Mouse (Mus musculus) heart, postnatal 14 days (tissue): ENCODE measurements at regions not wholly inside any gene's neighbourhood (a gene's known extent, or its start where the extent isn't known, plus 50 kb on each side); places are given as distances from the start of the nearest gene placed in this dataset.

Experiments used
- DNase-seq, 2 experiments: peaks; one replicate each; pipeline ENCODE4 v3.0.0; 2021 to 2022
- intact Hi-C: fragments of 180-260 bp; cut with DNase I; formaldehyde crosslinking; loops from one replicate; pipeline ENCODE4 v1.15.1; 2025

GRCm38 (mm10) chr14:86445139-86445538, 695.9 kb downstream of the Diaph3 start:
- intact Hi-C loops, result no loop called here
- no peak for DNase-seq

DNA sequence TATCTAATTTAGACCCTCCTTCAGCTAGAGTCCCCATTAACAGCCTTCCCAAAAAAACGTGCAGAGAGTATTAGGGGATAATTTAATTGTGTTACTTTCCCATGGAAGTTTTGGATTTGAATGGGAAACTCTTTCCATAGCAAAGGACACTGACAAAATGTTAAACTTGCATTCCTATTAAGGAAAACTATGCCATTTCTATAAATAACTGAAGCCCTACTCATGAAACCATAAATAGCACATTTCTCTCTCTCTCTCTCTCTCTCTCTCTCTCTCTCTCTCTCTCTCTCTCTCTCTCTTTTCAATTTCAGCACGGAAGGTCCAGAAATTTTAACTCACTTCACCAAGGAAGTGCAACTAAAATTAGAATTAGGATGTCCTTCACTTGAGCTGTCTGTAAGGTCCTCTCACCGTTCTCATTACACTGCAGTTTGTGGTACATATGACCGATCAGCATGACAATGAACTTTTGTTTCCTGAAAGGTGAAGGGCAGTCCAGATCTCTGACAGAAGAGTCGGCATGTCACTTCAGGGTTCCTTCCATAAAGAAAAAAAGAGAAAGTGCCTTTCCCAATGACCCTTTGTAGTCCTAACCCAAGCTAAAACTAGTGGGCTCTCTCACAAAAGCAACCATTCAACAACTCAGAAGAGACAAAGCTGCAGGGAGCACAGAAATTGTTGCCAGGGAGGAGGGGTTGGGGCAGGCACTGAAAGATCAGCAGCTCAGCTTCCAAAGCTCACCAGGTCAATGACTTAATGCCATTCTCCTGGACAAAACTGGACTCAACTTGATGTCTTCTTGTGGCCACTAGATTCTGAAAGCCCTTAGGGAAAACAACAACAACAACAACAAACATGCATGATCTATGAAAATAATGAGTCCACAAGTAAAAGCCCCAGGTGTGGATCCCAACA, 696.9 kb downstream of the Diaph3 start:
- intact Hi-C loops, result no loop called here
- DNase-seq, result no peak

DNA sequence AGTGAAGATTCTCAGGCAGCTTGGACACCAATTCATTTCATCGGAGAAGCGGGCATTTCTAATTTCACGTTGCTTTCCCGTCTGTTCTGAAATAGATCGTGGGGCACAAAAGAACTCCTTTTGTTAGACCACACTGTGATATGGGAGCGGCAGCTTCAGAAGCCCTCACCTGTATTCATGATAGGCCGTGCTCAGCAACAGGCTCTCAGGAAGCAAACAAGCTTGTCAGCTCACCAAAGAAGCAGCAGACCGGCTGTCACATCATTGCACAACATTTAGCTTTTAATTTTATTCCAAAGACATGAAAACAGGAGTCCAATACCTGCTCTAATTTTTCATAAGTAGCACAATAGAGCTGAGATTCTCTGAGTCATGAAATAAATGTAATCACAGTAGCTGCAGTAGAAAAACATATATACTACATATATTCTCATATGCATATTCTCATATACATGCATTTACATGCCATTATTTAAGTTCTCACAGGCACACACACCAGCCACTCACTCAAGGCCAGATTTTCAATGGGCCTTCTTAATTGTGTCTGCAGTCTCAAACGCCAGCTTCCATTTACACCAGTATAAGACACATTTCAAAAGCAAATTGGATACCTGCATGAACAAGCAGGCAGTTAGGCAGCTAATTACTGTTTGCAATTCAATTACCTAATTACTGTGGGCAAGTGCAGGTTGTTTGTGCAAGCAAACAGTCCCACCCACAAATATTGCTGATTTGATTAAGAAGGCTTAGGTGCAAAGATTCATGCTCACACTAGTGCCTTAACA, 698.9 kb downstream of the Diaph3 start:
- intact Hi-C loops, result no loop called here
- DNase-seq, result no peak

DNA sequence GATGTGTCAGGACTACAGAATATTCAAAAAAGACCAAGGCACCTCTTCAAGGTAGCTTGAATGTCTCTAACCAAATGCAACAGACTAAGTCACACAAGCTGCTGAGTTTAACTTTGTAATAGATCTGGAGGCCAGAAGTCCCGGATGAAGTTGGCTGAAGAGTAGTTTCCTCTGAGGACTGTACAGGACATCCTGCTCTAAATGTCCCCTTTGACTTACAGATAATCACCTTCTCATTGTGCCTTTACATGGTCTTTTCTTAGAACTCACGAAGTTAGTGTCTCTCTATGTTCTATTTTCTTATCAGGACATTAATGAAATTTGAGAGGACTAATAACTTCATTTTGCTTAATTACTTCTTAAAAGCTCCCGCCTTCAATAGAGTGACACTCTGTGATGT, 703.7 kb downstream of the Diaph3 start:
- intact Hi-C loops, result no loop called here
- DNase-seq, result no peak

DNA sequence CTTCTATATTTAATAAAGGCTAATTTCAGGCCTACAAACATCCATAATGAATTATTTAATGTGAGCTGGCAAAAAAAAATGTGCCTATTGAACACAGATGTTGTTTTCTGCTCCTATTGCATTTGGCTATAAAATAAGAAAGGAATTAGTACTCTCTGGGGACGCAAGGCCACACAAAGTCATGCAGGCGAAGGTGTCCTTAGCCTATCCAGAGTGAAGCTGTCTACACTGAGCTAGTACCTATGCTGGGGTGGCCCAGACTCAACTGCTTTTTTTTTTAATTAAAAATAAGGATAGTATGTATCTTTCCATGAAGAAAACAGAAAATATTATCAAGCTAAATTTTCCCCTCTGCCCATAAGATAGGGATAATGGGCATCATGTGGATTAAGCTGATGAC, 705.7 kb downstream of the Diaph3 start:
- DNase-seq, result no peak
- intact Hi-C loops, result no loop called here

DNA sequence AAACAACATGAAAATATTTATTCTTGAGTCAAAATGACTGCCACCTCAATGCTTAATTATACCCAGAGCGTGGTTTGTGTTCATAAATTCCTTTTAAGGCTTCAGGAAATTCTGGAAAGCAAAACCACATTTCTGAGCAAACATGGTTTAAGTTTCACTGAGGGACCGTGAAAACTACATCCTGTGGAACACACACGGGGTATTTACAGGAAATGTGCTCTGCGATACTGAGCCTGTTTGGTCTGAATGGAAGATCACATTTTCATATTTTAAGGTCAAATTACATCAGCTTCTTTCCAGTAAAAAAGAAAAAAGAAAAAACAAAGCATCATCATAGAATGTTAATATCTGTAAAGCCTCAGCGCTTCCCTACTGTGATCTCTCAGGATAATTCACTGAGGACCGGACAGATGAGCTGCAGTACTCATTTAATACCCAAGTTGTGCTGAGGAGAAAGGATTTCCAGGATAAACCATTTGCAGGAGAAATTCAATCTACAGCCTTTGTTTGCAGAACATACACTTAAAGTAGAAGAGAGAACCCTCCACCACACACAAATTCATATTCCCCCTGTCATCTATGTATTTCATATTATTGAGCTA, 709.7 kb downstream of the Diaph3 start:
- intact Hi-C loops, result no loop called here
- DNase-seq, result no peak

DNA sequence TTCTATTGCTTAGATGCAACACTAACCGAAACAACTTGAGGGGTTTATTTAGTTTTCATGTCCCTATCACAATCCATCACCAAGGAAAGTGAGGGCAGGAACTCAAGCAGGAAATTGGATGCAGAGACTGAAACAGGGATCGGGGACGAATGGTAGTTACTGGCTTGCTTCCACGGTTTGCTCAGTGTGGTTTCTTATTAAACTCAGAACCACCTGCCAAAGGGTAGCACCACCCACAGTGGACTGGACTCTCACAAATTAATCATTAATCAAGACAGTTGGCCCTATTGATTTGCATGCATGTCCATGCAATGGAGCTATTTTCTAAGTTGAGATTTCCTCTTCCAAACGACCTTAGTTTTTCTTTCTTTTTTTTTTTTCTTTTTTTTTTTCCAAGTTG, 719.2 kb downstream of the Diaph3 start:
- intact Hi-C loops, result no loop called here

DNA sequence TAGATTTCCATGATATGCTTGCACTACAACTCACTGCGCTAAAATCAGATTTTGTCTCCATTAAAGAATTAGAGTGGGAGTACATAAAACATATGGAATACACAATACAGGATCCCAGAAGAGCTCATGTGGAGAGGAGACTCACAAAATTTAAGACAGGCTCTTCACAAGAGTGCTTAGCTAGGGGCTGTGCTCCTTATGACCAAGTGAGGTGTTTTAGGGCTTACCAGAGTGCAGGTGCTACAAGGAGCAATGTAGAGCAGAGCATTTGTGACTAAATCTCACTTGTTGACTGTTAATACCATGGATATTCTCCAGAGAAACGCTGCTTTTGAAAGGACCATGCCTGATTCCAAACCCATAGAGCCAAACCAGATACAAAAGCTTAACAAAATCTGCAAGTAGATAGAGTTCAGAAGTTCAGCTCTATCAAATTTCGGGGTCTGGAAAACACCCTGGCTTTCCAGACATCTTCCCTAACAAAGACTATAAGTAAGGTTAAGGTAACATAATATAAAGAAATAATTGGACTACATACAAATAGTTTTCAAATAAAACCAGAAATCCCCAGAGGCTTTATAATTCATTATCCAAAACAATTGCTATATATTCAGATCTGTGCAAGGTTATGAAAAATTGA, 721.0 kb downstream of the Diaph3 start:
- intact Hi-C loops, result no loop called here

More for the DNA sequence above, 719.2 kb downstream of the Diaph3 start:
- DNase-seq, result no peak

GRCm38 (mm10) chr14:86396876-86397275, 744.2 kb downstream of the Diaph3 start:
- no peak for DNase-seq
- intact Hi-C loops, result no loop called here

More for the DNA sequence above, 721.0 kb downstream of the Diaph3 start:
- DNase-seq, result no peak

DNA sequence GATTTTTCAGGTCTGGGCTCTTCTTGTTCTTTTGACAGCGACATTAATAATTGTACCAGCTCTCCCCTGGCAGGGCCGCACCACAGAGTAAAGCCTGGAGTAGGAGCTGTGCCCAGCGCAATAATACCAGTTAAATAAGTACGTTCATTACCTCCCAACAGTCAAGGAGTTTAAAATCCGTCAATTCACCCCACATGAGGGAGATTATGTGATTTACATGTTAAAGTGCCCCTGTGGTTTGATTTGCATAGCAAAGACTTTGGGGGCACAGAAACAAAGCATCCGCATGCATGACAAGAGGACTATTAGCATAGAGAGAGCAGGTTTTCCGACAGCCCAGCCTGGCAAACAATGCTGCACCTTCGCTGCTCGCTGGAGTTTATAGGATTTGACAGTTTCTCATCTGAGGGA, 745.1 kb downstream of the Diaph3 start:
- intact Hi-C loops, result no loop called here
- DNase-seq, result no peak

DNA sequence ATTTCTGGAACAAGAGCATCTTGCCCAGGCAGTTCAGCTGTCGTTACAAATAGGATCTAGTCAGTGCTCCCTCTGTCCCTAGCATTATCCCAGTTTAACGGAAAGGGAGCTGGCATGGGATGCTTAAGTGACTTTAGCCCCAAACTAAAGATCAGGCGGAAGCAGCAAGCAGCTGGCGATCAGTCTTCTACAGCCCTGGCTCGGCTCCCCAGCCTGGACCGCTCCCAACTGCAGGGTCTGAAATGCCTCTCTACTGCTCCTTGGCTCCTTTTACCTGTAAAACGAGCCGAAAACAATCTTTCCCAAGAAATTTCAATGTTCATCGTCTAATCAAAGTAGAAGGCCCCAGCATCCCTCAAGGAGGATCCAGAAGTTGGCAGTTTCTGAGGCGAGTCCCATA, 745.5 kb downstream of the Diaph3 start:
- intact Hi-C loops, result no loop called here
- DNase-seq, result peak; percentile 6 to 7

DNA sequence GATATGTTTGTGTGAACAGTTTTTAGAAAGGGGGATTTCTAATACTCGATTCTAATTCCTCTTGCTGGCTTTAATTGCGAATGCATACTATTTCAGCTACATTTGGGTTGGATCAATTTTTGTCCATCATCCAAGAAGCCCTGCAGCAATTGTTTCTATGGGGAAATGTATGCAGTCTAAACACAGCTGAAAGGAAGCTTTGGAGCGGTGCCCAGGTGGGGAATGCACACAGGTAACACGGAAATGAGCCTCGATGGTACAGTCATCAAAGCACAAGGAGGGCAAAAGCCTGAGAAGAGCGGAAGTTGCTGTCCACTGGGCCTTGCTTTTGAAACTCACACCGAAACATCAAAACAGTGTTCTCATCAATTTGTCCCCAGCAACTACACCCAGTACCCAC, 746.0 kb downstream of the Diaph3 start:
- no peak for DNase-seq
- intact Hi-C loops, result no loop called here

- peak in 1 of 2 experiments; percentile 4 for DNase-seq
- intact Hi-C loops, result no loop called here
Measured at GRCm38 (mm10) chr14:86385136-86385535, 755.9 kb downstream of the Diaph3 start.

- DNase-seq, result no peak
- intact Hi-C loops, result no loop called here
Measured at GRCm38 (mm10) chr14:86365032-86365431, 776.0 kb downstream of the Diaph3 start.

DNA sequence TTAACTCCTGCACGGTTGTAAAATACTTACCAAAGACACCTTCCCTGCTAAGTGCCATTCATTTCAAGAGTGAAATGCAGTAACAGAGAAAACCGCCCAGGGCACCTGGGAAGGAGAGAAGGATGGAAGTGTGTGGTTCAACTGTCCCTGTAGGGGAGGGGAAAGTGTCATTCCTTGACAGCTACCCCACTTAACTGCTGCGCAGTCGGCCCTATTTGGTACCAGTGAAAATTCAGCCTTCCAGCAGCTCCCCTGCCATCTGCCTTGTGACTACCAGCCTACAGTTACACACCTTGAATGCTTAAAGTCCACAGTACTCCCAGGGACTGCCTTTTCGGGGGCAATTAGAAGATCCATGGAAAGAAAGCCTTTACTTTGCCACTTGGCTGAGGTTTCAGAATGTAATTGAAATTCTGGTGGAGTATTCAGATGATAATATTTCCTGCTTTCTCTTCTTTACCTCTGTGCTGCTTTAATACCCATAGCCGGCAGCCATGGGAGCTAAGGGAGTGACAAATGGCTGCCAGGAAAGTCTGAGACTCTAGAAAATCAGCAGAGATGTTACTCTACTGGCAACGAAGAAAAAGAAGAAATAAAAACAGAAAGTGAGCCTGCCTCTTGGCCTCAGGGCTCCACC, 780.5 kb downstream of the Diaph3 start:
- DNase-seq, result no peak
- intact Hi-C loops, result no loop called here

DNA sequence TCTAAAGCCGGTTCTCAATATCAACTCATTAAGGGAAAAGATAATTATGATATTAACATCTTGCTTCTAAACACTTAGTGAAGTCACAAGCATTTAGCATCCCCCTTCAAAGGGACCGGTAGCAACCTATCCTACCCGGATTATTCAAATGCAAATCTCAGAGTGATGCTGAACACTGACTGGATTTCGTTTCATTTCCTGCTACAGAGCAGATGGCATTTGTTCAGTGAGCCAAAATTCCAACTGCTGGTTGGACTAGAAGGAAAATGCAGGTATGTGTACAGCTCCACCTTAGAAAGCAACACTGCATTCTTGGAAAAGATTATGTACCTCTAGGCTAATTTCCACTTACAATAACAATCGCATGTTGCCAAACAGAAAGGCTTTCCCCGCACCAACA, 782.5 kb downstream of the Diaph3 start:
- DNase-seq, result no peak

GRCm38 (mm10) chr14:86350526-86350925, 790.5 kb downstream of the Diaph3 start:
- no peak for DNase-seq
- intact Hi-C loops, result no loop called here

More for the DNA sequence above, 782.5 kb downstream of the Diaph3 start:
- intact Hi-C loops, result no loop called here

GRCm38 (mm10) chr14:86339007-86339406, 802.0 kb downstream of the Diaph3 start:
- no peak for DNase-seq
- intact Hi-C loops, result loop anchor here (5.0 kb wide), 2 partner anchors 113 to 128 kb away; no protein-coding TSS in a partner anchor

DNA sequence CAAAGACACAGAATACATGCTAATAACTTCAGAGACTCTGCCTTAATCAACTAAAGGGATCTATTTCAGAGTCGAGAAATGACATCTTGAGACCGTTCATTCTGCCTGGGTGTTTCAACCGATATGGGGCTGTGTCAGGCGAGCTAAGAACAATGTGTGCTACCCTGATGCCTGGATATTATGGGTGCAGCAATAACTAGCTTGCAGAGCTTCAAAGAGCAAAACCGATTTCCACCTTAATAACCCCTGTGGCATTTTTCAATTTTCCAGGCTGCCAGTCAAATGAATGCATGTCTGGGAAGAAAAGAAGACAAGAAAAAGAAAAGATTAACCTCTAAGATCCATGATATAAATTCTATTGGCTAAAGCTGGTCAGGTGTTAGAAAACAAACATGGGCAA, 804.0 kb downstream of the Diaph3 start:
- DNase-seq, result no peak

DNA sequence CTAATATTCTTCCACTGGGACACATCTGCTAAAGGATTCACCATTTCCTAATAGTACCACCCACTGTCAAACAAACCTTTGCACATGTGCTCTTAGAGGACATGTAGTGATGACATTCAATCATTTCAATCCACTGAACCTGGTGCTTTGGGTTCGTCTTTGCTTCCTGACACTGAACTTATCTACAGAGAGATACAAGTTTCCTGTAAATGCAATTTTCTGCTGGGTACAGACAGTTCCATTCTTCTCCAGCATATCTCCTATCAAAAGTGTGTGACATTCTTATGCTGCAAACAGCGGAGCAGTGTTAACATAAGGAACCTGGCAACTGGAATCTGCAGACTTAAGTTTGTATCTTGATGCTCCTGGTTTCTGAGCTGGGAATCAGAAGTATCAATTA, 805.8 kb downstream of the Diaph3 start:
- intact Hi-C loops, result loop anchor here (5.0 kb wide), 2 partner anchors 117 to 132 kb away; no protein-coding TSS in a partner anchor

More for the DNA sequence above, 804.0 kb downstream of the Diaph3 start:
- intact Hi-C loops, result loop anchor here (5.0 kb wide), 2 partner anchors 115 to 130 kb away; no protein-coding TSS in a partner anchor

More for the DNA sequence above, 805.8 kb downstream of the Diaph3 start:
- DNase-seq, result no peak
